Mouse (Mus musculus): ENCODE data around the gene Hoxd3. TPM values are rescaled to one million over a fixed set of nuclear protein-coding genes. Genes with fewer than 3 reads are reported as not detected.

Hoxd3 gene
- total and polyA plus RNA-seq, 3 experiments: not detected

- Histone ChIP-seq H3K27me3 (ENCODE audit: control insufficient read depth in 1 of 2, insufficient read depth in 2 of 2, low read length in 2 of 2) (no peaks in the 10 kb centered on the region; a peak in 1 of 4 replicates), H3K27ac (ENCODE audit: control insufficient read depth, low read depth, low read length) (no peak overlapping the region), H3K4me3 (ENCODE audit: control insufficient read depth in 1 of 2, insufficient read depth in 1 of 2, low read depth in 2 of 2, low read length in 2 of 2) (no peak overlapping the region), H3K36me3 (ENCODE audit: control insufficient read depth in 1 of 2, insufficient read depth in 2 of 2, low read length in 2 of 2) (no peaks in the 10 kb centered on the region), H3K79me2 (ENCODE audit: control insufficient read depth, insufficient read depth, low read length, poor library complexity) (no peaks in the 10 kb centered on the region), H3K9me3 (replicated peaks; ENCODE audit: insufficient read depth, low read length) (no peaks in the 10 kb centered on the region), H3K9ac (ENCODE audit: control insufficient read depth, low read depth, low read length, poor library complexity, severe bottlenecking) (no peak overlapping the region), H3K4me1 (ENCODE audit: control insufficient read depth in 1 of 2, insufficient read depth in 2 of 2, low read length in 2 of 2) (no peaks in the 10 kb centered on the region)
- TF ChIP-seq POLR2A (IDR thresholded peaks at IDR 0.05; ENCODE audit: control insufficient read depth in 1 of 2, insufficient read depth in 1 of 2, low read depth in 1 of 2, low read length in 2 of 2, poor library complexity in 1 of 2): no peak
- no peak for TF ChIP-seq UBTF (IDR thresholded peaks at IDR 0.05; ENCODE audit: borderline replicate concordance, insufficient read depth, low read depth, low read length)
- DNase-seq (ENCODE audit: low read depth, low spot score): no peak
These were observed 37.8 kb downstream of the Hoxd3 start for GRCm38 (mm10) chr2:74749337-74750121.

- H3K27me3 ChIP-seq (ENCODE audit: control insufficient read depth in 1 of 2, insufficient read depth in 2 of 2, low read length in 2 of 2): no peaks in the 10 kb centered on the region; a peak in 1 of 4 replicates
- H3K4me1 ChIP-seq (ENCODE audit: control insufficient read depth in 1 of 2, insufficient read depth in 2 of 2, low read length in 2 of 2): no peaks in the 10 kb centered on the region
- no peak for TF ChIP-seq MYB (IDR thresholded peaks at IDR 0.05; ENCODE audit: low read depth, low read length)
- TF ChIP-seq NRF1 (IDR thresholded peaks at IDR 0.05; ENCODE audit: insufficient read depth, low read depth, low read length, poor library complexity, severe bottlenecking): no peak
- TF ChIP-seq GABPA (IDR thresholded peaks at IDR 0.05; ENCODE audit: low read depth, low read length): no peak
- TF ChIP-seq CHD1 (IDR thresholded peaks at IDR 0.05; ENCODE audit: low read depth, low read length): no peak
- no peak for TF ChIP-seq SIN3A (IDR thresholded peaks at IDR 0.05; ENCODE audit: low read length)
- no peak for TF ChIP-seq MXI1 (IDR thresholded peaks at IDR 0.05; ENCODE audit: low read depth, low read length)
- no peak for TF ChIP-seq UBTF (IDR thresholded peaks at IDR 0.05; ENCODE audit: borderline replicate concordance, insufficient read depth, low read depth, low read length)
- TF ChIP-seq ETS1 (IDR thresholded peaks at IDR 0.05; ENCODE audit: low read depth, low read length): no peak
- no peak for TF ChIP-seq ELF1 (IDR thresholded peaks at IDR 0.05; ENCODE audit: low read depth, low read length)
- TF ChIP-seq GATA1 (IDR thresholded peaks at IDR 0.05; ENCODE audit: low read depth, low read length): no peak
- TF ChIP-seq CTCF (IDR thresholded peaks at IDR 0.05 in 2 of 3, conservative IDR thresholded peaks at IDR 0.05 in 1 of 3; ENCODE audit: control insufficient read depth in 1 of 3, insufficient read depth in 1 of 3, low read depth in 2 of 3, low read length in 3 of 3, poor library complexity in 1 of 3, severe bottlenecking in 1 of 3): no peak
- no peak for TF ChIP-seq RCOR1 (IDR thresholded peaks at IDR 0.05; ENCODE audit: low read depth, low read length)
These were observed 39.1 kb downstream of the Hoxd3 start for GRCm38 (mm10) chr2:74750731-74751250.

More at GRCm38 (mm10) chr2:74750731-74751250, 39.1 kb downstream of the Hoxd3 start:
- H3K79me2 ChIP-seq (ENCODE audit: control insufficient read depth, insufficient read depth, low read length, poor library complexity): no peaks in the 10 kb centered on the region
- H3K4me3 ChIP-seq (ENCODE audit: control insufficient read depth in 1 of 2, insufficient read depth in 1 of 2, low read depth in 2 of 2, low read length in 2 of 2): no peak overlapping the region
- no peak overlapping the region for H3K27ac ChIP-seq (ENCODE audit: control insufficient read depth, low read depth, low read length)
- H3K9ac ChIP-seq (ENCODE audit: control insufficient read depth, low read depth, low read length, poor library complexity, severe bottlenecking): no peak overlapping the region
- no peaks in the 10 kb centered on the region for H3K36me3 ChIP-seq (ENCODE audit: control insufficient read depth in 1 of 2, insufficient read depth in 2 of 2, low read length in 2 of 2)
- H3K9me3 ChIP-seq (replicated peaks; ENCODE audit: insufficient read depth, low read length): no peaks in the 10 kb centered on the region
- DNase-seq (ENCODE audit: low read depth, low spot score): no peak
